Mouse (Mus musculus): ENCODE measurements around the gene Ppp1r12c. TPM values are rescaled to one million over a fixed set of nuclear protein-coding genes. Genes with fewer than 3 reads are reported as not detected.

Gene Ppp1r12c
- total and polyA plus RNA-seq, 3 experiments, result 64.2 to 153 TPM; not detected in 1

DNA sequence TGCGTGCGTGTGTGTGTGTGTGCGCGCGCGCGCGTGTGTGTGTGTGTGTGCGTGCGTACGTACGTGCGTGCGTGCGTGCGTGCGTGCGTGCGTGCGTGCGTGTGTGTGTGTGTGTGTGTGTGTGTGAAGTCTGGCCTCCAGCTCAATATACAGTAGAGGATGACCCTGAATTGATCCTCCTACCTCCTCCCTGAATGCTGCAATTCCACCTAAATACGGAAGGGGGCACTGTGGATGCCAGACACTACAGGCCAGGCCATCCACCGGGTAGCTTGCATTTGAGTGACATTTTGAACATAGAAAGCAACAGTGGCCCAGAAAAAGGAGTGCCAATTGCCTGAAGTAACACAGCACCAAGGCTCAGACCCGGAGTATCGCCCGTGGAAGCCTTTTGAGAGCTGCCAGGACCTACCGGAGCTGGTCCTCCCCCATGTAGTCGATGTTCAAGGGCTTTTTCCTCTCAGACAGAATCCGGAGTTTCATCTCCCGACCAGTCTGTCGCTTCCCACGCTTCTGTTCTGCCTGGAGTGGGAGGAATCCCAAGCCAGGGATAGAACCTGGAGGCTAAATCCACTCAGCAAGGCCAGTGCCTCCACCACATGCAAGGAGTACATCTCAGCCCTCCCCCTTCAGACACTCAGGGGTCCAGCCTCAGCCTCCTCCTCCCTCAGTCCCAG, 6.7 kb upstream of the Ppp1r12c start (continued):
- TF ChIP-seq USF2 (IDR thresholded peaks at IDR 0.05; ENCODE audit: borderline replicate concordance in 1 of 2, insufficient read depth in 1 of 2, low read depth in 1 of 2, low read length in 2 of 2), result no peak
- TF ChIP-seq ETS1 (IDR thresholded peaks at IDR 0.05; ENCODE audit: low read depth, low read length), result no peak
- no peak for TF ChIP-seq ZC3H11A (IDR thresholded peaks at IDR 0.05; ENCODE audit: low read depth, low read length)
- TF ChIP-seq UBTF (IDR thresholded peaks at IDR 0.05; ENCODE audit: borderline replicate concordance, insufficient read depth, low read depth, low read length), result no peak
- TF ChIP-seq TAL1 (IDR thresholded peaks at IDR 0.05; ENCODE audit: low read length), result no peak
- TF ChIP-seq POLR2AphosphoS2 (IDR thresholded peaks at IDR 0.05; ENCODE audit: low read length), result no peak
- no peak for TF ChIP-seq KAT2A (conservative IDR thresholded peaks at IDR 0.05; ENCODE audit: low read depth, low read length)
- no peak for TF ChIP-seq TCF12 (IDR thresholded peaks at IDR 0.05; ENCODE audit: low read depth, low read length)
- no peak for TF ChIP-seq GABPA (IDR thresholded peaks at IDR 0.05; ENCODE audit: low read depth, low read length)
- no peak for TF ChIP-seq MEF2A (IDR thresholded peaks at IDR 0.05; ENCODE audit: extremely low read depth, insufficient replicate concordance, low read depth, low read length, poor library complexity, severe bottlenecking)
- TF ChIP-seq NELFE (IDR thresholded peaks at IDR 0.05; ENCODE audit: low read depth, low read length), result no peak; the same call in 1 of the 2 replicates
- TF ChIP-seq MAX (IDR thresholded peaks at IDR 0.05; ENCODE audit: low read length), result no peak
- no peak for TF ChIP-seq TBP (IDR thresholded peaks at IDR 0.05; ENCODE audit: low read depth, low read length)
- TF ChIP-seq MYB (IDR thresholded peaks at IDR 0.05; ENCODE audit: low read depth, low read length), result no peak
- TF ChIP-seq NRF1 (IDR thresholded peaks at IDR 0.05; ENCODE audit: insufficient read depth, low read depth, low read length, poor library complexity, severe bottlenecking), result peak; percentile 39; the same call in 1 of the 2 replicates
- TF ChIP-seq BHLHE40 (IDR thresholded peaks at IDR 0.05; ENCODE audit: borderline replicate concordance, low read depth, low read length), result no peak
- TF ChIP-seq POLR2AphosphoS5 (IDR thresholded peaks at IDR 0.05; ENCODE audit: borderline replicate concordance, low read depth, low read length), result no peak

DNA sequence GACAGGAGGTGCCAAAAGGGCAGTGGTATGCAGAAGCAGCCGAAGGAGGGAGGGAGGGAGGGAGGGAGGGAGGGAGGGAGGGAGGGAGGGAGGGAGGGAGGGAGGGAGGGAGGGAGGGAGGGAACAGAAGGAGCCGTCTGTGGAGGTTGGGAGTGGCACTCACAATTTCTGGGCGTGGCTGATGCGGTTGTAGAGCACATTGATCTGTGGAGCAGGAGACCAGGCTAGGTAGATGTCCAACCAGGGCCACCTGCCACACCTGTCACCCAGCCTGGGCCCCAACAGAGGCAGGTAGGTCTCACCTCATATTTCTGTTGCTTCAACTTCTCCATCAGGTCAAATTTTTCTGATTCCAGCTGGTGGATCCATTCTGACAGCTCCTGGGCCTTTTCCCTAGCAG, 5.7 kb upstream of the Ppp1r12c start:
- peak; percentile 88 for DNase-seq (ENCODE audit: low read depth, low spot score)
- Histone ChIP-seq H3K79me2 (ENCODE audit: control insufficient read depth, insufficient read depth, low read length, poor library complexity) (no peaks in the 10 kb centered on the region), H3K4me3 (ENCODE audit: control insufficient read depth in 1 of 2, insufficient read depth in 1 of 2, low read depth in 2 of 2, low read length in 2 of 2) (peak overlapping the region; percentile 48 to 73), H3K36me3 (ENCODE audit: control insufficient read depth in 1 of 2, insufficient read depth in 2 of 2, low read length in 2 of 2) (peaks cover 0 to 46% of the 10 kb centered on the region in 2 experiments; a peak in 2 of 4 replicates), H3K4me1 (ENCODE audit: control insufficient read depth in 1 of 2, insufficient read depth in 2 of 2, low read length in 2 of 2) (peaks cover 13 to 51% of the 10 kb centered on the region in 2 experiments), H3K9ac (ENCODE audit: control insufficient read depth, low read depth, low read length, poor library complexity, severe bottlenecking) (peak overlapping the region; percentile 65), H3K27ac (ENCODE audit: control insufficient read depth, low read depth, low read length) (peak overlapping the region; percentile 97), H3K27me3 (ENCODE audit: control insufficient read depth in 1 of 2, insufficient read depth in 2 of 2, low read length in 2 of 2) (no peaks in the 10 kb centered on the region), H3K9me3 (replicated peaks; ENCODE audit: insufficient read depth, low read length) (no peaks in the 10 kb centered on the region)
- TF ChIP-seq POLR2A (IDR thresholded peaks at IDR 0.05; ENCODE audit: control insufficient read depth in 1 of 2, insufficient read depth in 1 of 2, low read depth in 1 of 2, low read length in 2 of 2, poor library complexity in 1 of 2) (peak; percentile 35 to 60; a peak in 2 of 4 replicates), ZKSCAN1 (IDR thresholded peaks at IDR 0.05; ENCODE audit: low read depth, low read length) (no peak), RAD21 (IDR thresholded peaks at IDR 0.05; ENCODE audit: low read depth, low read length) (no peak), NELFE (IDR thresholded peaks at IDR 0.05; ENCODE audit: low read depth, low read length) (peak; percentile 49), TCF12 (IDR thresholded peaks at IDR 0.05; ENCODE audit: low read depth, low read length) (no peak), TBP (IDR thresholded peaks at IDR 0.05; ENCODE audit: low read depth, low read length) (0 out of 2 replicates have a peak, but pooled peaks have one; percentile 21), SIN3A (IDR thresholded peaks at IDR 0.05; ENCODE audit: low read length) (peak; percentile 14; the same call in 1 of the 2 replicates), MXI1 (IDR thresholded peaks at IDR 0.05; ENCODE audit: low read depth, low read length) (0 out of 2 replicates have a peak, but pooled peaks have one; percentile 19)

Data from MEL (cell line).